Mouse (Mus musculus) left cerebral cortex, adult 8-10 months (tissue): ENCODE data around the gene Sde2. TPM values are rescaled to one million over a fixed set of nuclear protein-coding genes. Genes with fewer than 3 reads are reported as not detected.
"Not testable (repeated sequence)": the region's sequence is repeated elsewhere in the genome, so short reads cannot be mapped to it uniquely, and the experiment has no call there.

Experiments
- DNase-seq, 2 experiments: peaks; one replicate each; pipeline ENCODE4 v3.0.0; 2022; ENCODE audit warnings: low spot score in 2 of 2
- total RNA-seq, 4 experiments: library from RNA; stranded (reverse); gene quantifications; 2 replicates each; pipeline ENCODE4 v1.2.4; 2022

Gene Sde2
- total RNA-seq, 4 experiments from 2014 or later, result 18.7 to 23.4 (median 21.9) TPM

- DNase-seq, result no peak
These were observed 20.2 kb upstream of the Sde2 start for GRCm38 (mm10) chr1:180830588-180831346.

- DNase-seq, result no peak
These were observed 15.5 kb upstream of the Sde2 start for GRCm38 (mm10) chr1:180835273-180836015.

GRCm38 (mm10) chr1:180836467-180836866 lies 14.5 kb upstream of the Sde2 start:
- DNase-seq, result not testable (repeated sequence)

GRCm38 (mm10) chr1:180837186-180837585 lies 13.7 kb upstream of the Sde2 start:
- DNase-seq, result no peak

GRCm38 (mm10) chr1:180838014-180838413 lies 12.9 kb upstream of the Sde2 start:
- DNase-seq, result no peak

- DNase-seq, result no peak
These were observed 11.6 kb upstream of the Sde2 start for GRCm38 (mm10) chr1:180839201-180839910.

- no peak for DNase-seq
These were observed 9.2 kb upstream of the Sde2 start for GRCm38 (mm10) chr1:180841561-180842300.

GRCm38 (mm10) chr1:180848114-180848510 lies 2.8 kb upstream of the Sde2 start:
- peak; percentile 32 to 61 for DNase-seq

- DNase-seq, result peak; percentile 18 to 45
These were observed 2.3 kb upstream of the Sde2 start for GRCm38 (mm10) chr1:180848511-180849241.

GRCm38 (mm10) chr1:180849701-180850301 lies 1.1 kb upstream of the Sde2 start:
- peak; percentile 15 to 27 for DNase-seq

- DNase-seq, result no peak
These were observed 7.8 kb downstream of the Sde2 start for GRCm38 (mm10) chr1:180858763-180859162.

GRCm38 (mm10) chr1:180860030-180860429 lies 9.1 kb downstream of the Sde2 start:
- no peak for DNase-seq

GRCm38 (mm10) chr1:180863606-180864005 lies 12.7 kb downstream of the Sde2 start:
- DNase-seq, result no peak

GRCm38 (mm10) chr1:180866001-180866400 lies 15.1 kb downstream of the Sde2 start:
- no peak for DNase-seq

GRCm38 (mm10) chr1:180870122-180870650 lies 19.3 kb downstream of the Sde2 start:
- DNase-seq, result no peak

GRCm38 (mm10) chr1:180873861-180874484 lies 23.0 kb downstream of the Sde2 start:
- DNase-seq, result no peak

GRCm38 (mm10) chr1:180874615-180875014 lies 23.7 kb downstream of the Sde2 start:
- DNase-seq, result no peak

- no peak for DNase-seq
These were observed 24.2 kb downstream of the Sde2 start for GRCm38 (mm10) chr1:180875126-180875525.

- DNase-seq, result no peak
These were observed 26.5 kb downstream of the Sde2 start for GRCm38 (mm10) chr1:180877466-180877865.
